Mouse (Mus musculus): ENCODE measurements around the gene Slc7a6os. TPM values are rescaled to one million over a fixed set of nuclear protein-coding genes. Genes with fewer than 3 reads are reported as not detected.
A peak's percentile ranks its signal among the peaks of the same experiment; 100 is the strongest.

The Slc7a6os gene
- total and polyA plus RNA-seq, 2 experiments: 8.3 to 21.9 TPM

- no peaks in the 10 kb centered on the region for H3K79me2 ChIP-seq (ENCODE audit: control insufficient read depth, insufficient read depth, low read length)
- no peak overlapping the region for H3K4me3 ChIP-seq (ENCODE audit: insufficient read depth, low read depth, low read length)
- no peaks in the 10 kb centered on the region for H3K27me3 ChIP-seq (ENCODE audit: control insufficient read depth, insufficient read depth, low read length)
- TF ChIP-seq POLR2A (IDR thresholded peaks at IDR 0.05; ENCODE audit: extremely low read depth, insufficient read depth, low read length): no peak
- TF ChIP-seq CTCF (IDR thresholded peaks at IDR 0.05; ENCODE audit: low read depth, low read length): no peak
- no peak for DNase-seq (ENCODE audit: extremely low read depth, low read depth, low spot score)
- WGBS: 95% methylated on average over 17 of the region's 17 CpGs
- H3K36me3 ChIP-seq (ENCODE audit: control insufficient read depth, insufficient read depth, low read length): peaks cover 14% of the 10 kb centered on the region; the same call in 1 of the 2 replicates
- H3K27ac ChIP-seq (replicated peaks; ENCODE audit: insufficient read depth, low read depth, low read length): no peak overlapping the region
- H3K4me1 ChIP-seq (ENCODE audit: control insufficient read depth, insufficient read depth, low read length): no peaks in the 10 kb centered on the region
- H3K9ac ChIP-seq (ENCODE audit: low read depth, low read length): no peak overlapping the region
Observed at GRCm38 (mm10) chr8:106234567-106235261, 24.0 kb upstream of the Slc7a6os start.

- Histone ChIP-seq H3K27me3 (ENCODE audit: control insufficient read depth, insufficient read depth, low read length) (no peaks in the 10 kb centered on the region), H3K36me3 (ENCODE audit: control insufficient read depth, insufficient read depth, low read length) (peaks cover 10% of the 10 kb centered on the region), H3K27ac (replicated peaks; ENCODE audit: insufficient read depth, low read depth, low read length) (no peak overlapping the region), H3K79me2 (ENCODE audit: control insufficient read depth, insufficient read depth, low read length) (no peaks in the 10 kb centered on the region), H3K4me1 (ENCODE audit: control insufficient read depth, insufficient read depth, low read length) (no peaks in the 10 kb centered on the region), H3K4me3 (ENCODE audit: insufficient read depth, low read depth, low read length) (no peak overlapping the region), H3K9ac (ENCODE audit: low read depth, low read length) (no peak overlapping the region)
- no peak for DNase-seq (ENCODE audit: extremely low read depth, low read depth, low spot score)
- no peak for TF ChIP-seq POLR2A (IDR thresholded peaks at IDR 0.05; ENCODE audit: extremely low read depth, insufficient read depth, low read length)
- no peak for TF ChIP-seq CTCF (IDR thresholded peaks at IDR 0.05; ENCODE audit: low read depth, low read length)
- 74% methylated on average over 3 of the region's 3 CpGs for WGBS
Observed at GRCm38 (mm10) chr8:106232751-106233150, 22.0 kb upstream of the Slc7a6os start.

GRCm38 (mm10) chr8:106231536-106231935, 20.8 kb upstream of the Slc7a6os start:
- H3K27ac ChIP-seq (replicated peaks; ENCODE audit: insufficient read depth, low read depth, low read length): no peak overlapping the region

GRCm38 (mm10) chr8:106226589-106226988, 15.9 kb upstream of the Slc7a6os start:
- Histone ChIP-seq H3K4me3 (ENCODE audit: insufficient read depth, low read depth, low read length) (no peak overlapping the region), H3K9ac (ENCODE audit: low read depth, low read length) (no peak overlapping the region), H3K36me3 (ENCODE audit: control insufficient read depth, insufficient read depth, low read length) (peaks cover 23% of the 10 kb centered on the region), H3K4me1 (ENCODE audit: control insufficient read depth, insufficient read depth, low read length) (no peaks in the 10 kb centered on the region), H3K79me2 (ENCODE audit: control insufficient read depth, insufficient read depth, low read length) (no peaks in the 10 kb centered on the region), H3K27ac (replicated peaks; ENCODE audit: insufficient read depth, low read depth, low read length) (no peak overlapping the region), H3K27me3 (ENCODE audit: control insufficient read depth, insufficient read depth, low read length) (no peaks in the 10 kb centered on the region)
- peak; percentile 56 for TF ChIP-seq CTCF (IDR thresholded peaks at IDR 0.05; ENCODE audit: low read depth, low read length)
- no peak for TF ChIP-seq POLR2A (IDR thresholded peaks at IDR 0.05; ENCODE audit: extremely low read depth, insufficient read depth, low read length)
- peak; percentile 30 for DNase-seq (ENCODE audit: extremely low read depth, low read depth, low spot score)
- 43% methylated on average over 9 of the region's 9 CpGs for WGBS

More at GRCm38 (mm10) chr8:106231536-106231935, 20.8 kb upstream of the Slc7a6os start:
- Histone ChIP-seq H3K4me1 (ENCODE audit: control insufficient read depth, insufficient read depth, low read length) (no peaks in the 10 kb centered on the region), H3K79me2 (ENCODE audit: control insufficient read depth, insufficient read depth, low read length) (no peaks in the 10 kb centered on the region), H3K27me3 (ENCODE audit: control insufficient read depth, insufficient read depth, low read length) (no peaks in the 10 kb centered on the region), H3K36me3 (ENCODE audit: control insufficient read depth, insufficient read depth, low read length) (peaks cover 12% of the 10 kb centered on the region), H3K4me3 (ENCODE audit: insufficient read depth, low read depth, low read length) (no peak overlapping the region), H3K9ac (ENCODE audit: low read depth, low read length) (no peak overlapping the region)
- DNase-seq (ENCODE audit: extremely low read depth, low read depth, low spot score): no peak
- TF ChIP-seq POLR2A (IDR thresholded peaks at IDR 0.05; ENCODE audit: extremely low read depth, insufficient read depth, low read length): no peak
- no peak for TF ChIP-seq CTCF (IDR thresholded peaks at IDR 0.05; ENCODE audit: low read depth, low read length)
- 94% methylated on average over 7 of the region's 7 CpGs for WGBS

GRCm38 (mm10) chr8:106219620-106220019, 8.9 kb upstream of the Slc7a6os start:
- no peak overlapping the region for H3K9ac ChIP-seq (ENCODE audit: low read depth, low read length)
- H3K79me2 ChIP-seq (ENCODE audit: control insufficient read depth, insufficient read depth, low read length): no peaks in the 10 kb centered on the region
- H3K4me3 ChIP-seq (ENCODE audit: insufficient read depth, low read depth, low read length): no peak overlapping the region
- no peak for DNase-seq (ENCODE audit: extremely low read depth, low read depth, low spot score)
- WGBS: 91% methylated on average over 3 of the region's 3 CpGs
- no peak overlapping the region for H3K27ac ChIP-seq (replicated peaks; ENCODE audit: insufficient read depth, low read depth, low read length)
- H3K36me3 ChIP-seq (ENCODE audit: control insufficient read depth, insufficient read depth, low read length): peaks cover 35% of the 10 kb centered on the region
- no peaks in the 10 kb centered on the region for H3K4me1 ChIP-seq (ENCODE audit: control insufficient read depth, insufficient read depth, low read length)
- H3K27me3 ChIP-seq (ENCODE audit: control insufficient read depth, insufficient read depth, low read length): no peaks in the 10 kb centered on the region
- no peak for TF ChIP-seq CTCF (IDR thresholded peaks at IDR 0.05; ENCODE audit: low read depth, low read length)
- no peak for TF ChIP-seq POLR2A (IDR thresholded peaks at IDR 0.05; ENCODE audit: extremely low read depth, insufficient read depth, low read length)

GRCm38 (mm10) chr8:106213959-106214358, 3.2 kb upstream of the Slc7a6os start:
- Histone ChIP-seq H3K79me2 (ENCODE audit: control insufficient read depth, insufficient read depth, low read length) (no peaks in the 10 kb centered on the region; the same call in 1 of the 2 replicates), H3K27me3 (ENCODE audit: control insufficient read depth, insufficient read depth, low read length) (no peaks in the 10 kb centered on the region), H3K4me1 (ENCODE audit: control insufficient read depth, insufficient read depth, low read length) (peaks cover 2% of the 10 kb centered on the region; the same call in 1 of the 2 replicates), H3K9ac (ENCODE audit: low read depth, low read length) (no peak overlapping the region), H3K27ac (replicated peaks; ENCODE audit: insufficient read depth, low read depth, low read length) (no peak overlapping the region), H3K4me3 (ENCODE audit: insufficient read depth, low read depth, low read length) (no peak overlapping the region), H3K36me3 (ENCODE audit: control insufficient read depth, insufficient read depth, low read length) (peaks cover 13% of the 10 kb centered on the region)
- WGBS: 96% methylated on average over 3 of the region's 3 CpGs
- no peak for TF ChIP-seq POLR2A (IDR thresholded peaks at IDR 0.05; ENCODE audit: extremely low read depth, insufficient read depth, low read length)
- TF ChIP-seq CTCF (IDR thresholded peaks at IDR 0.05; ENCODE audit: low read depth, low read length): no peak
- DNase-seq (ENCODE audit: extremely low read depth, low read depth, low spot score): no peak

Data from liver, adult 2 months (tissue).